Mouse (Mus musculus) ES-E14 (cell line): ENCODE results near the gene Vps37c.

Experiments
- CHD2 ChIP-seq: IDR thresholded peaks from 2 replicates; pipeline ENCODE4 v1.6.1; 2014; ENCODE audit warnings: mild to moderate bottlenecking, low read depth, low read length, inconsistent platforms
- HCFC1 ChIP-seq: IDR thresholded peaks from 2 replicates; pipeline ENCODE4 v1.6.1; 2012; ENCODE audit warnings: low read length, inconsistent platforms, borderline replicate concordance; ENCODE audit not compliant: insufficient read depth
- MAFK ChIP-seq: IDR thresholded peaks from 2 replicates; pipeline ENCODE4 v1.6.1; 2014; ENCODE audit warnings: mild to moderate bottlenecking, low read depth, low read length, inconsistent platforms; ENCODE audit not compliant: insufficient read depth
- ZC3H11A ChIP-seq: IDR thresholded peaks from 2 replicates; pipeline ENCODE4 v1.6.1; 2012; ENCODE audit warnings: low read depth, mild to moderate bottlenecking, inconsistent platforms, low read length, borderline replicate concordance
- ZNF384 ChIP-seq: IDR thresholded peaks from 2 replicates; pipeline ENCODE4 v1.6.1; 2012; ENCODE audit warnings: low read depth, low read length, inconsistent platforms

GRCm38 (mm10) chr19:10714168-10714567, 25.6 kb downstream of the Vps37c start:
- TF ChIP-seq HCFC1: no peak
- no peak for TF ChIP-seq MAFK
- TF ChIP-seq ZNF384: no peak
- no peak for TF ChIP-seq ZC3H11A
- TF ChIP-seq CHD2: no peak
